Mouse (Mus musculus): ENCODE measurements around the gene Bahd1. TPM values are rescaled to one million over a fixed set of nuclear protein-coding genes. Genes with fewer than 3 reads are reported as not detected.
A peak's percentile ranks its signal among the peaks of the same experiment; 100 is the strongest.

Bahd1 gene
- total and polyA plus RNA-seq, 2 experiments: 2.3 to 6.3 TPM

DNA sequence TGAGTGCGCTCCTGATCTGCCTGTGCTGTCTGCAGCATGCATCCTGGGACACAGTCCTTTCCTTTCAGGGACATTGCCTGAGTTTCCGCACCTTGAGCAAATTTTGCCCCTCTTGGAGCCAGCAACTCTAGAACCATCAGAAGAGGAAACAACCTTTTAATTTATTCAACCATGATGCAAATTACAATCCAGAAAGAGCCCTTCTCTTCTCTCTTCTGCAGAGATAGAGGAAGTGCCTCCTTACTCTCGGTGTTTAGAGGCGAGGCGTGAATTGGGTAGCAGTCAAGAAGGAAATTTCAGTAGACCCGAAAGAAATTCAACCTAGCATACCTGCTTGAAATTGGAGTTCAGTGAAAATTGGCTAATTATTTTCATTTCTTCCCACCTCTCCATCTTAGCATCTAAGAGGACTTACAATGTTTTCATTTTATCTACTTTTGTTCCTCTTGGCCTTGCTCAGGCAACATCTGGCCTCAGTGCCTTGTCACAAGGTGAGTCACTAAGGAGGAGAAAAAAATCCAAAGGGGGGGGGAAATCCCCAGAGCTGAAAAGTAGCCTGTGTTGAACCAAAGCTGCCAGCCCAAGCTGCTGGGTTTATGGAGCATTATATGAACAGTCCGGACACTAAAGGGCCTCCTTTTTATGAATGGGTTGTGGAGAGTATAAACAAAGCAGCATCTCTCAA, 5.4 kb downstream of the Bahd1 start:
- no peak overlapping the region for H3K27ac ChIP-seq (replicated peaks; ENCODE audit: insufficient read depth, low read depth, low read length)
- WGBS: 77% methylated on average over 7 of the region's 7 CpGs
- TF ChIP-seq POLR2A (IDR thresholded peaks at IDR 0.05; ENCODE audit: extremely low read depth, insufficient read depth, low read length) (no peak), CTCF (IDR thresholded peaks at IDR 0.05; ENCODE audit: low read depth, low read length) (no peak)

DNA sequence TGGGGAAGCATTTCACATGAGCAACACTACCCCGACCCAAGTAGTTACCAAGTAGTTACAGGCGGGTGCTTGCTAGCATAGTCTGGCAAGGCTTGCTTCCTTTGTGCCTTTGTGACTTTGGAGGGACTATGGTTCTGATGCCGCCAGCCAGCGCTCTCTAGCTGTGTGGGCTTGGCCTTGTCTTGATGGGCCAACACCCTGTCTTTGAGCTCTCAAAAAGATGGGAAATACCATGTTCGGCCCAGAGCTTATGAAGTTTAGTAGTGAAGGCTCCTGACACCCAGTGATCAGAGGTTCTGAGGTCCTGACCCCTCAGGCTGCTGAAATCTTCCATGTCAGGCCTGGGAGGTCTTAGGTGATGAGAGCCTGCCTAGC, 5.9 kb downstream of the Bahd1 start:
- H3K27ac ChIP-seq (replicated peaks; ENCODE audit: insufficient read depth, low read depth, low read length): no peak overlapping the region
- DNase-seq (ENCODE audit: extremely low read depth, low read depth, low spot score): no peak
- H3K4me3 ChIP-seq (ENCODE audit: insufficient read depth, low read depth, low read length): no peak overlapping the region
- WGBS: 94% methylated on average over 5 of the region's 5 CpGs
- TF ChIP-seq CTCF (IDR thresholded peaks at IDR 0.05; ENCODE audit: low read depth, low read length) (no peak), POLR2A (IDR thresholded peaks at IDR 0.05; ENCODE audit: extremely low read depth, insufficient read depth, low read length) (no peak)
- peaks cover 6% of the 10 kb centered on the region for H3K4me1 ChIP-seq (ENCODE audit: control insufficient read depth, insufficient read depth, low read length)
- H3K79me2 ChIP-seq (ENCODE audit: control insufficient read depth, insufficient read depth, low read length): peaks cover 37% of the 10 kb centered on the region; the same call in 1 of the 2 replicates
- H3K36me3 ChIP-seq (ENCODE audit: control insufficient read depth, insufficient read depth, low read length): no peaks in the 10 kb centered on the region
- H3K27me3 ChIP-seq (ENCODE audit: control insufficient read depth, insufficient read depth, low read length): no peaks in the 10 kb centered on the region
- H3K9ac ChIP-seq (ENCODE audit: low read depth, low read length): no peak overlapping the region

More for the DNA sequence above, 5.4 kb downstream of the Bahd1 start:
- H3K27me3 ChIP-seq (ENCODE audit: control insufficient read depth, insufficient read depth, low read length): no peaks in the 10 kb centered on the region
- H3K4me1 ChIP-seq (ENCODE audit: control insufficient read depth, insufficient read depth, low read length): peaks cover 5% of the 10 kb centered on the region
- no peak overlapping the region for H3K9ac ChIP-seq (ENCODE audit: low read depth, low read length)
- H3K36me3 ChIP-seq (ENCODE audit: control insufficient read depth, insufficient read depth, low read length): no peaks in the 10 kb centered on the region
- no peak for DNase-seq (ENCODE audit: extremely low read depth, low read depth, low spot score)
- no peak overlapping the region for H3K4me3 ChIP-seq (ENCODE audit: insufficient read depth, low read depth, low read length)
- peaks cover 37% of the 10 kb centered on the region; the same call in 1 of the 2 replicates for H3K79me2 ChIP-seq (ENCODE audit: control insufficient read depth, insufficient read depth, low read length)

DNA sequence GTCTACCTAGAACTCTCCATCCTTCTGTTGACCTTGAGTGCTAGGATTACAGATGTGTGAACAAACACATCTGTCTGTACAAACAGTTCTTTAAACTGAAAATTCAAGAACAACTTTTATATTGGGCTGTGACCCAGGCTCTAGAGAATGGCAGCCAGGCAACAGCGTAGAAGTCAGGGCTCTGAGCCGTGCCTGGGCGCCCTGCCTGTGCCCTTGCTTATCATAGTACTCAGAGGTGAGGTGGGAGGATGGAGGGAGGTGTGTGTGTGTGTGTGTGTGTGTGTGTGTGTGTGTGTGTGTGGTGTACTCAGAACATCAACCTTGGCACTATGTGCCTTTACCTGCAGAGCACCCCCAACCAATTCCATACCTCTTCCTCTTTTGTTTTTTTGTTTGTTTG, 7.6 kb downstream of the Bahd1 start:
- peaks cover 39% of the 10 kb centered on the region; the same call in 1 of the 2 replicates for H3K79me2 ChIP-seq (ENCODE audit: control insufficient read depth, insufficient read depth, low read length)
- H3K4me1 ChIP-seq (ENCODE audit: control insufficient read depth, insufficient read depth, low read length): peaks cover 9% of the 10 kb centered on the region
- no peaks in the 10 kb centered on the region for H3K27me3 ChIP-seq (ENCODE audit: control insufficient read depth, insufficient read depth, low read length)
- WGBS: 29% methylated on average over 3 of the region's 3 CpGs
- DNase-seq (ENCODE audit: extremely low read depth, low read depth, low spot score): peak; percentile 37
- TF ChIP-seq CTCF (IDR thresholded peaks at IDR 0.05; ENCODE audit: low read depth, low read length) (no peak), POLR2A (IDR thresholded peaks at IDR 0.05; ENCODE audit: extremely low read depth, insufficient read depth, low read length) (no peak)
- H3K36me3 ChIP-seq (ENCODE audit: control insufficient read depth, insufficient read depth, low read length): no peaks in the 10 kb centered on the region
- no peak overlapping the region for H3K27ac ChIP-seq (replicated peaks; ENCODE audit: insufficient read depth, low read depth, low read length)
- H3K9ac ChIP-seq (ENCODE audit: low read depth, low read length): no peak overlapping the region
- no peak overlapping the region for H3K4me3 ChIP-seq (ENCODE audit: insufficient read depth, low read depth, low read length)

DNA sequence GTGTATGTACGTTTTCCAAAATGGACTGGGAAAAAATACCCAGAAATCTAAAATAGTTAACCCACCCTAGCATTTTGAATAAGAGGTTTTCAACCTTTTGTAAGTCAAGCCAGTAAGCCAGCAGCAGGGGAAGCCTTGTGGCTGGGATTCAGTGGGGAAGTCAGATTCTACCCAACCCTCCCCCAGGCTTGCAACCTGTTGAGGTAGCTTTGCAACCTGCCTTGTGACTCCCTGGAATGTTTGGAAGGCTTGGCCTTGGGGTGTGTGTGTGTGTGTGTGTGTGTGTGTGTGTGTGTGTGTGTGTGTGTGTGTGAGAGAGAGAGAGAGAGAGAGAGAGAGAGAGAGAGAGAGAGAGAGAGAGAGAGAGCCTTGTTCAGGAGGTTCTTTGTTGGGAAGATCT, 9.0 kb downstream of the Bahd1 start:
- H3K27ac ChIP-seq (replicated peaks; ENCODE audit: insufficient read depth, low read depth, low read length): no peak overlapping the region
- H3K79me2 ChIP-seq (ENCODE audit: control insufficient read depth, insufficient read depth, low read length): peaks cover 42% of the 10 kb centered on the region; the same call in 1 of the 2 replicates
- DNase-seq (ENCODE audit: extremely low read depth, low read depth, low spot score): no peak
- WGBS: 94% methylated on average over 1 of the region's 1 CpGs
- peaks cover 17% of the 10 kb centered on the region for H3K4me1 ChIP-seq (ENCODE audit: control insufficient read depth, insufficient read depth, low read length)
- no peak overlapping the region for H3K4me3 ChIP-seq (ENCODE audit: insufficient read depth, low read depth, low read length)
- H3K36me3 ChIP-seq (ENCODE audit: control insufficient read depth, insufficient read depth, low read length): no peaks in the 10 kb centered on the region
- TF ChIP-seq POLR2A (IDR thresholded peaks at IDR 0.05; ENCODE audit: extremely low read depth, insufficient read depth, low read length) (no peak), CTCF (IDR thresholded peaks at IDR 0.05; ENCODE audit: low read depth, low read length) (no peak)
- no peak overlapping the region for H3K9ac ChIP-seq (ENCODE audit: low read depth, low read length)
- H3K27me3 ChIP-seq (ENCODE audit: control insufficient read depth, insufficient read depth, low read length): no peaks in the 10 kb centered on the region

DNA sequence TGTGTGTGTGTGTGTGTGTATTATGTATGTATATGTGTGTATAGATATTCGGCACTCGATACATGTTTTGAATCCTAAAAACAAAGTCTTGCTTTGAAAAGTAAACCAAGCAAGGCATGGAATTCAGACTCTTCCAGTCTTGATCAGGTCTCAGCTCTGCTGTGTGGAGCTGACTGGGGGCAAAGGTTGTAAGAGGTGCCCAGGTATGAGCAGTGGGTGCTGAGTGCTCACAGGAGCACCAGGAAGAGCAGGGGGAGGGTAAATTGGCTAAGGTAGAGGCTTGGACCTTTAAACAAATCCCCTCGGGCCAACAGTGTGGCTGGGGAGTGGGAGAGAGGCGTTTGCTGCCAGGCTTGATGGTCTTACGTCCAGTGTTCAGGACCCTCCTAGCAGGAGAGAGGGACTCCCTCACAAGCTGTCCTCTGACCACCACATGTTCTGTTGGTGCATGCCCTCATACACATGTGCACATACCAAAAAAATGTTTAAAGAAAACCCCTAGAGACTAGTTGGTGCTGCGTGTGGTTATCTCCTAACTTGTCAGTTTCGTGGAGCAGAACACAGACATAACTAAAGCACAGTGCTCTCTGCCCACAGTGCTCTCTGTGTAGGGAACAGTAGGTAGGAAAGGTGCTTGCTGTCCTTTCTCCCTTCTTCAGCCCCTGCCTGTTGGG, 10.6 kb downstream of the Bahd1 start:
- TF ChIP-seq CTCF (IDR thresholded peaks at IDR 0.05; ENCODE audit: low read depth, low read length) (no peak), POLR2A (IDR thresholded peaks at IDR 0.05; ENCODE audit: extremely low read depth, insufficient read depth, low read length) (no peak)
- no peak for DNase-seq (ENCODE audit: extremely low read depth, low read depth, low spot score)

DNA sequence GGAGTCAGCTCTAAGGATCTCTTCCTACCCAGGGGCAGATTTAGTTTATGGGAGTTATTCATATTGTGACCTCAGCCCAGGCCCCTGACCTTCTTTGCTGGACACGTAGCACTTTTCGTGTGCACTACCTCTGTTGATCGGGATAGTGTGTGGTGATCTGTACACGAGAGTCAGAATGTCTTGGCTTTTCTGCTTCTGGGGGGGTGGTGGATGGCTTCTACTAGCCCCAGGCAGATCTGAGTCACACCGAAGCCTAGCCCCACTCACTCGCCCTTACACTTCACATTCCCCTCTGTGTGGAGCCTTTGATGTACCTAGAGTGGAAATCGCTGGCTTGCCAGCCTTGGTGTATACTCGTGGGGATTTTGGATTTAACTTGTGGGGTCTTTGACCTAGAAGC, 12.5 kb downstream of the Bahd1 start:
- H3K36me3 ChIP-seq (ENCODE audit: control insufficient read depth, insufficient read depth, low read length): no peaks in the 10 kb centered on the region
- H3K4me1 ChIP-seq (ENCODE audit: control insufficient read depth, insufficient read depth, low read length): peaks cover 19% of the 10 kb centered on the region
- H3K27me3 ChIP-seq (ENCODE audit: control insufficient read depth, insufficient read depth, low read length): no peaks in the 10 kb centered on the region
- no peak for DNase-seq (ENCODE audit: extremely low read depth, low read depth, low spot score)
- TF ChIP-seq CTCF (IDR thresholded peaks at IDR 0.05; ENCODE audit: low read depth, low read length) (no peak), POLR2A (IDR thresholded peaks at IDR 0.05; ENCODE audit: extremely low read depth, insufficient read depth, low read length) (no peak)
- H3K9ac ChIP-seq (ENCODE audit: low read depth, low read length): no peak overlapping the region
- H3K27ac ChIP-seq (replicated peaks; ENCODE audit: insufficient read depth, low read depth, low read length): no peak overlapping the region
- H3K79me2 ChIP-seq (ENCODE audit: control insufficient read depth, insufficient read depth, low read length): peaks cover 32% of the 10 kb centered on the region
- no peak overlapping the region for H3K4me3 ChIP-seq (ENCODE audit: insufficient read depth, low read depth, low read length)
- WGBS: 83% methylated on average over 8 of the region's 8 CpGs

More for the DNA sequence above, 10.6 kb downstream of the Bahd1 start:
- 65% methylated on average over 7 of the region's 7 CpGs for WGBS
- no peaks in the 10 kb centered on the region for H3K27me3 ChIP-seq (ENCODE audit: control insufficient read depth, insufficient read depth, low read length)
- H3K4me3 ChIP-seq (ENCODE audit: insufficient read depth, low read depth, low read length): no peak overlapping the region
- no peak overlapping the region for H3K27ac ChIP-seq (replicated peaks; ENCODE audit: insufficient read depth, low read depth, low read length)
- H3K9ac ChIP-seq (ENCODE audit: low read depth, low read length): no peak overlapping the region
- peaks cover 36% of the 10 kb centered on the region for H3K79me2 ChIP-seq (ENCODE audit: control insufficient read depth, insufficient read depth, low read length)
- no peaks in the 10 kb centered on the region for H3K36me3 ChIP-seq (ENCODE audit: control insufficient read depth, insufficient read depth, low read length)
- peaks cover 19% of the 10 kb centered on the region for H3K4me1 ChIP-seq (ENCODE audit: control insufficient read depth, insufficient read depth, low read length)
